Mouse (Mus musculus) kidney, adult 2 months (tissue): ENCODE results near the gene Akirin2.

ENCODE experiments used
- CTCF ChIP-seq: fragments of 200-500 bp; conservative IDR thresholded peaks from 2 replicates; pipeline ENCODE4 v1.5.1; 2011; ENCODE audit warnings: low read depth, mild to moderate bottlenecking, control low read depth, low read length, moderate library complexity, mixed read lengths; ENCODE audit not compliant: insufficient read depth, insufficient read length
- POLR2A ChIP-seq: fragments of 200-500 bp; IDR thresholded peaks from one replicate; pipeline ENCODE4 v1.6.1; 2011; ENCODE audit warnings: low read depth, low read length, control low read depth

DNA sequence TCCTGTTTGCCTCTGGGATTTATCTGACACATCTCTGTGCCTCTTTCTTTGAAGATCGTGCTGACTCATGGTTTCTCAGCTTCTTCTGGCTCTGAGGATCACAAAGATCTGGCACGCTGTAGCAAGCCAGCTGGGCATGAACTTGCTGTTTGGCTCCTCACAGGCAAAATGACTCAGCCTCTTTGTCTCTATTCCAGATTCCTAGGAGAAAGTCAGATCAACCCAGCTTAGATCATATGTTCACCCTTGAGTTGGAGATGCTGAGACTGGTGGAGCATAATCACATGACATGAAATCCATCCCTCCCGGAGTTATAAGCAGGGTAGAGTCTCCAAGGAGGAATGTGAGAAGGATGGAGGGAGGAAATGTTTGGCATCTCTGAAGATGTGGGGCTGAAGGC lies 27.9 kb upstream of the Akirin2 start:
- TF ChIP-seq CTCF (no peak), POLR2A (no peak)
